Mouse (Mus musculus) cerebellum, adult 2 months (tissue): ENCODE data around the gene Fam124b.

Source experiments
- CTCF ChIP-seq: fragments of 200-500 bp; IDR thresholded peaks from 2 replicates; pipeline ENCODE4 v1.5.1; 2011; ENCODE audit warnings: low read depth, mild to moderate bottlenecking, control low read depth, low read length, moderate library complexity, borderline replicate concordance; ENCODE audit not compliant: insufficient read depth
- POLR2A ChIP-seq: fragments of 200-500 bp; IDR thresholded peaks from 2 replicates; pipeline ENCODE4 v1.6.1; 2011; ENCODE audit warnings: low read length, control low read depth, borderline replicate concordance; ENCODE audit not compliant: insufficient read depth

DNA sequence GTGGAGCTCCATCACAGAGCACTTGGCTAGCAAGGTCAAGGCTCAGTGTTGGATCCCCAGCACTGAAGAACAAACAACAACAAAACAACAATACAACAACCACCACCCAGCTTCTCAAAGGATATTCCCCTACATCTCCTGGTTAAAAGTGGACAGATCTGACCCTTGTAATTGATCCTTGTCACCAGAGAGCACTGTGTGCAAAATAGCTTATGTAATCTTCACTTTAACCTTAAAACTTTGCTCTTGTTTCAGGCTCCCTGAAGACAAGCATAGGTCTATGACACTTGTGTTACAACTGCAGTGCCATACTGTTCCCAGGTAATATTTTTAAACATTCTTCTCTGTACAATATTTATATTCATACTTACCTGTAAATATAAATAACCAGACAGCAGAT, 28.9 kb upstream of the Fam124b start:
- TF ChIP-seq CTCF, result no peak
- no peak for TF ChIP-seq POLR2A
